Mouse (Mus musculus): ENCODE results near the gene Slc16a4. TPM values are rescaled to one million over a fixed set of nuclear protein-coding genes. Genes with fewer than 3 reads are reported as not detected.

Slc16a4 gene
- polyA plus RNA-seq, 1 experiment from 2014 or later: 3.1 TPM

DNA sequence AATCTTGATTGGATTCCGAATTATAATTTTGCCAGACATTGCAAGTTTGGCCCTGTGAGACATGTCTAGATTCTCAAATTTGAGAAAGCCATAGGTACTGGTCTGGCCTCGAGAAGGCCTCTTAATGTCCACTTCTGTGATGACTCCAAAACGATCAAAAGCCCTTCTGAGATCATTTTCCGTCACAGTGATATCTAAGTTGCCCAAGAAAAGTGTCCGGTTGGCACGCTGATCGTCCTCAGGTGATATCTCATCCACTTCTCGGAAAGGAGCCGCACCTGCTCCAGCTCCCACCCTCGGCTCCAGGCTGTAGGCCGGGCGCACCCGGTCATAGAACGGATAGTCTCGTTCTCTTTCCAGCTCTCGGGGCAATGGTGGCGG is 40.7 kb downstream of the Slc16a4 start:
- Histone ChIP-seq H3K36me3 (ENCODE audit: control insufficient read depth, insufficient read depth, low read length) (peaks cover 46% of the 10 kb centered on the region), H3K27me3 (ENCODE audit: control insufficient read depth, insufficient read depth, low read length) (no peaks in the 10 kb centered on the region), H3K9ac (ENCODE audit: low read length) (peak overlapping the region; percentile 98), H3K4me2 (ENCODE audit: low read length) (peak overlapping the region; percentile 98), H3K4me1 (ENCODE audit: control insufficient read depth in 2 of 2, insufficient read depth in 2 of 2, low read length in 2 of 2) (peaks cover 18 to 37% of the 10 kb centered on the region in 2 experiments), H3K9me3 (ENCODE audit: control insufficient read depth, low read length) (no peaks in the 10 kb centered on the region), H3K27ac (replicated peaks in 1 of 2; ENCODE audit: control insufficient read depth in 1 of 2, insufficient read depth in 1 of 2, low read depth in 2 of 2, low read length in 2 of 2) (peak overlapping the region; percentile 97 to 98; a peak in 2 of 4 replicates), H3K4me3 (ENCODE audit: control insufficient read depth in 1 of 2, insufficient read depth in 1 of 2, low read depth in 1 of 2, low read length in 2 of 2) (peak overlapping the region; percentile 95 to 99)
- no peak for ATAC-seq (ENCODE audit: insufficient number of reproducible peaks, insufficient read depth, low FRiP score, low read depth)
- WGBS: 14% methylated on average over 17 of the region's 17 CpGs

DNA sequence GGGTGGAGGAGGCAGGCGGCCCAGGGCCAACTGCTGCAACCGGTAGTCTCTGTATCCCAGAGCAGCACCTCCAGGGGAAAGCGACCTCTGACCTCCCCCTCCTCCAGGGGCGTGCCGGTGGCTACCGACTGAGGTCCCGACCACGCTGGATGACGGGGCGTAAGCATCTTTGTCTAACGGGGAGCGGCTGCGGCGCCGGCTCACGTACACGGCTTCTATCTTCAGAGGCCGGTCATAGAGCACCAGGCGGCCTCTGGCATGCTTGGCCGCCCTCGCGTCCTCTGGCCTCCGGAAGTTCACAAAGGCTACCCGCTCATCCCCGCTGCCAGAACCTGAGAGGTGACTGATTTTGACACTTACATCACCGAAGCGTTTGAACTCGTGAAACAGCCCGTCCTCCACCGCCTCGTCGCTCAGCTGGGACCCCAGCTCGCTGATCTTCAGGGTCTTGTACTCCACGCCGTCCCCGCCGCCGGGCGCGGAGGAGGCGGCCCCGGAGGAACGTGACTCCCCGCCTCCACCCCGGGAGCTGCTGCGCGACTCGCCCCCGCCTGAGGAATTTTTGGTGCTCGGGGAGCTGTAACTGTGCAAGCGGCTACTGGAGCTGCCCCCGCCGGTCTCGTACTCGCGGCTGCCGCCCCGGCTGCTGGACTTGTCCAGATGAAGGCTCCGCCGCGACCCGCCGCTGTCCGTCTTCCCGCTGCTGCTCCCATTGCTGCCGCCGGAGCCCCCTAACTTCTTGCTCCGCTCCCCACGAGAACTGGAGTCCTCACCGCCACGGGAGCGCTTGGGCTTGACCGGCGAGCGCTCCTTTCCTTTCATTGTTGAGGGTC is 41.3 kb downstream of the Slc16a4 start:
- peak overlapping the region; percentile 98 for H3K9ac ChIP-seq (ENCODE audit: low read length)
- peak; percentile 10; the same call in 1 of the 2 replicates for ATAC-seq (ENCODE audit: insufficient number of reproducible peaks, insufficient read depth, low FRiP score, low read depth)
- H3K36me3 ChIP-seq (ENCODE audit: control insufficient read depth, insufficient read depth, low read length): peaks cover 40% of the 10 kb centered on the region
- WGBS: under 1% methylated on average over 75 of the region's 75 CpGs
- no peaks in the 10 kb centered on the region for H3K27me3 ChIP-seq (ENCODE audit: control insufficient read depth, insufficient read depth, low read length)
- peak overlapping the region; percentile 98 for H3K4me2 ChIP-seq (ENCODE audit: low read length)
- no peaks in the 10 kb centered on the region for H3K9me3 ChIP-seq (ENCODE audit: control insufficient read depth, low read length)
- peak overlapping the region; percentile 95 to 99 for H3K4me3 ChIP-seq (ENCODE audit: control insufficient read depth in 1 of 2, insufficient read depth in 1 of 2, low read depth in 1 of 2, low read length in 2 of 2)
- peak overlapping the region; percentile 97 to 98 for H3K27ac ChIP-seq (replicated peaks in 1 of 2; ENCODE audit: control insufficient read depth in 1 of 2, insufficient read depth in 1 of 2, low read depth in 2 of 2, low read length in 2 of 2)
- peaks cover 18 to 37% of the 10 kb centered on the region in 2 experiments for H3K4me1 ChIP-seq (ENCODE audit: control insufficient read depth in 2 of 2, insufficient read depth in 2 of 2, low read length in 2 of 2)

DNA sequence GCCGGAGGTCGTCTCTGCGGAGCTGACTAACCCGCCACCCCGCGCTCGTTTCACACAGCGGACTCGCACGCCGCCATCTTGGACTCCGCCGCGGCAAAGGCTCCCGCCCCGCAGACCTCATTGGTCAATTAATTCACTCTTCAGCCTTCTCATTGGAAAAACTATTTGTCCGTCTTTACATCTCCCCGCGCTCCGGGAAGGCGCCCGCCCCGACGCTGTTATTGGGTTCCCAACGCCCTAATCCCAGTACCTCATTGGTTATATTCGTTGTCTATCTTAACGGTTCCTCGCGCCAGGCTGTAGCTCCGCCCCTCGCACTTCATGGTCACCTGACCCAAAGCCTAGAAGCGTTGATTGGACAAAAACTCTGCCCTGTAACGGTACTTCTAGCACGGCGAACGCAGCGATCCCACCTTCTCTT is 41.9 kb downstream of the Slc16a4 start:
- Histone ChIP-seq H3K27me3 (ENCODE audit: control insufficient read depth, insufficient read depth, low read length) (no peaks in the 10 kb centered on the region), H3K4me3 (ENCODE audit: control insufficient read depth in 1 of 2, insufficient read depth in 1 of 2, low read depth in 1 of 2, low read length in 2 of 2) (peak overlapping the region; percentile 95 to 99), H3K9me3 (ENCODE audit: control insufficient read depth, low read length) (no peaks in the 10 kb centered on the region), H3K27ac (replicated peaks in 1 of 2; ENCODE audit: control insufficient read depth in 1 of 2, insufficient read depth in 1 of 2, low read depth in 2 of 2, low read length in 2 of 2) (peak overlapping the region; percentile 97 to 99), H3K9ac (ENCODE audit: low read length) (peak overlapping the region; percentile 98), H3K4me2 (ENCODE audit: low read length) (peak overlapping the region; percentile 75; the same call in 1 of the 2 replicates), H3K4me1 (ENCODE audit: control insufficient read depth in 2 of 2, insufficient read depth in 2 of 2, low read length in 2 of 2) (peaks cover 18 to 37% of the 10 kb centered on the region in 2 experiments), H3K36me3 (ENCODE audit: control insufficient read depth, insufficient read depth, low read length) (peaks cover 36% of the 10 kb centered on the region)
- ATAC-seq (ENCODE audit: insufficient number of reproducible peaks, insufficient read depth, low FRiP score, low read depth): peak; percentile 95
- WGBS: 0% methylated on average over 37 of the region's 37 CpGs

DNA sequence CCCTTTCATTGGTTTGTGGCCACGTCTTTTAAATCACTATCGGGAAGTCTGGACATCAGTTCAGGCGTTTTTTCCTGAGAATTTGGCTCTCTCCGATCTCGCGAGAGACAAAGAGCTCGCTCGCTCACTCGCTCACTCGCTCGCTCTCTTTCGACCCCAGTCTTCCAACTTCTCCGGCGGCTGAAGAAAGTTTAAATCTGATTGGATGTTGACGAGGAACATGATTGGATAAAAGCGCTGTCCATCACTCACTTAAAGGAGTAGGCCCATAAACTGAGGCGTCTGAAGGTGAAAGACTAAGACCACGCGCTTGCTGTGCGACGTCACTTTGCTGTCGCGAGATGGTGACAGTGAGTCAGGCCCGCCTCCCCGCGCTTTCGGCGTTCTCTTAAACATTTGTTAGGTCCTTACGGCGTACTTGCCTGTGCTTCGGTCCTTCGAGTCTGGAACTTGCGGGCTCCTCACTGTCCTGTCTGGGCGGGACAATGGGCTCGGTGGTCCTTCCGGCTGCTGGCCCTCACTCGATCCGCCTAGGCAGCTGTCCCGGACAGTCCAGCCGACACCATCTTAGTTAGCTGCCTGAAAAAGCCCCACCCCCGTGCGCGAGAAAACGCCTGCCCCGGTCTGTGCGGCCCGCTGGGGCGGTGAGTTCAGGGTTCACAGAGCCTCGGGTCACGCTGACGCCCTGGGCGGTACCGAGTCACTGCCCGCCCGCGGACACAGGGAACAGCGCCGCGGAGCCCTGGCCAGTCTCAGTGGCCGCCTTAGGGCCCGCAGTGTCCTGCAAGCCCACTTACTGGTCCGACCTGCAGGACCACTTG is 42.6 kb downstream of the Slc16a4 start, which contains the start of gene Rbm15:
TSS of gene Rbm15 (minus strand) at position 293 of the 821 bp plus-strand sequence.
- peak within 1 kb of the TSS; percentile 97 to 99 for H3K27ac ChIP-seq (replicated peaks in 1 of 2; ENCODE audit: control insufficient read depth in 1 of 2, insufficient read depth in 1 of 2, low read depth in 2 of 2, low read length in 2 of 2)

DNA sequence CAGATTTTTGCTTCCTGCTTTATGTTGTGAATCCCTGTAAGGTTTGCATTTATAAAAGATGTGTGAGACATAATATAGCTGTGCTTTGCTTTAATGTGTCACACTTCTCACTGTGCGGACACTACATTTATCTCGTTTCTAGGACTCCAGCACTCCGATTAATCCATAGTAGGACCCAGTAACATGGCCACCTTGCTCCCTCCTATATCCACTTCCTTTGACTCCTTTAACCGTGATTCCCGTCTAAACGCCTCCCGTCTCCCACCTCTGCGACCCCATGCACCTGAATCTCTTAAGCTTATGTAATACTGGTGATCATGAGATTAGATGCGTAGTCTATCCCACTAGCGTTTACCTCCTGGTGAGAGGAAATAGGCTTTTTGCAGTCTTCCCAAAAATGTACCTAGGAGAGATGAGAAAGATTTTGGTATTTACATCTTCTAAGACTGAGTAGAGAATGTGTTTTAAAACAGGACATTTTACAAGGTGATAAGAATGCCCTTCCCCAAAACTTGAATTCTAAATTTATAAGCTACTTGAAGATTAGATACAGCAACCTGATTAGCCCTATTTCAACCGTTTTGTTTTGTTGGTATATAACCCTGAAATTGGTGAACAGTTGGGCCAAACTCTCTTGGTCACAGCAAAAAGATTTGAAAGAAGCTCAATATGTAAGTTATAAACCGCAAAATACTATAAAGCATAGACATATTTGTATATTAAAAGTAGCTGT is 43.3 kb downstream of the Slc16a4 start:
- H3K36me3 ChIP-seq (ENCODE audit: control insufficient read depth, insufficient read depth, low read length): peaks cover 23% of the 10 kb centered on the region
- H3K4me2 ChIP-seq (ENCODE audit: low read length): peak overlapping the region; percentile 75
- peaks cover 18 to 27% of the 10 kb centered on the region in 2 experiments for H3K4me1 ChIP-seq (ENCODE audit: control insufficient read depth in 2 of 2, insufficient read depth in 2 of 2, low read length in 2 of 2)
- peak overlapping the region; percentile 87 for H3K9ac ChIP-seq (ENCODE audit: low read length)
- H3K27ac ChIP-seq (replicated peaks in 1 of 2; ENCODE audit: control insufficient read depth in 1 of 2, insufficient read depth in 1 of 2, low read depth in 2 of 2, low read length in 2 of 2): peak overlapping the region; percentile 97 to 99
- no peaks in the 10 kb centered on the region for H3K27me3 ChIP-seq (ENCODE audit: control insufficient read depth, insufficient read depth, low read length)
- ATAC-seq (ENCODE audit: insufficient number of reproducible peaks, insufficient read depth, low FRiP score, low read depth): no peak
- H3K9me3 ChIP-seq (ENCODE audit: control insufficient read depth, low read length): no peaks in the 10 kb centered on the region
- peak overlapping the region; percentile 84 to 99 for H3K4me3 ChIP-seq (ENCODE audit: control insufficient read depth in 1 of 2, insufficient read depth in 1 of 2, low read depth in 1 of 2, low read length in 2 of 2)
- WGBS: 10% methylated on average over 12 of the region's 12 CpGs

More for the DNA sequence above, 42.6 kb downstream of the Slc16a4 start, which contains the start of gene Rbm15:
- Histone ChIP-seq H3K36me3 (ENCODE audit: control insufficient read depth, insufficient read depth, low read length) (peaks cover 30% of the 10 kb centered on the region), H3K4me3 (ENCODE audit: control insufficient read depth in 1 of 2, insufficient read depth in 1 of 2, low read depth in 1 of 2, low read length in 2 of 2) (peak within 1 kb of the TSS; percentile 95 to 99), H3K4me2 (ENCODE audit: low read length) (peak within 1 kb of the TSS; percentile 98), H3K27me3 (ENCODE audit: control insufficient read depth, insufficient read depth, low read length) (no peaks in the 10 kb centered on the region), H3K9me3 (ENCODE audit: control insufficient read depth, low read length) (no peaks in the 10 kb centered on the region), H3K9ac (ENCODE audit: low read length) (peak within 1 kb of the TSS; percentile 98), H3K4me1 (ENCODE audit: control insufficient read depth in 2 of 2, insufficient read depth in 2 of 2, low read length in 2 of 2) (peaks cover 18 to 35% of the 10 kb centered on the region in 2 experiments)
- peak; percentile 92 for ATAC-seq (ENCODE audit: insufficient number of reproducible peaks, insufficient read depth, low FRiP score, low read depth)
- WGBS: under 1% methylated on average over 62 of the region's 62 CpGs

DNA sequence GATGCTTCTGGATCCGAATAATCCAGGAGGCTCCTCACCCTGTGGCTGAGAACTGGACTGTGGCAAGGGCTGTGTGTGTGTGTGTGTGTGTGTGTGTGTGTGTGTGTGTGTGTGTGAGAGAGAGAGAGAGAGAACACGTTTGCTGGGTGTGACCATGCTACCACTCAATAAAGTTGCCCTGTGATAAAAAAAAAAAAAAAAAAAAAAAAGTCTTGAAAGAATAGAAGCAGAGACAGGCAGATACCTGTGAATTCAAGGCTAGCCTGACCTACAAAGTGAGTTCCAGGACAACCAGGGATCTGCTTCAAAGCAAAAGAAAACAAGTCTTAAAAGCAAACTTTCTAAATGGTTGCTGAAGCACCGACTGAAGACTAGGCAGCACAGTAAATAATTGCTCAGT is 52.9 kb downstream of the Slc16a4 start:
- H3K9me3 ChIP-seq (ENCODE audit: control insufficient read depth, low read length): no peaks in the 10 kb centered on the region
- no peak for ATAC-seq (ENCODE audit: insufficient number of reproducible peaks, insufficient read depth, low FRiP score, low read depth)
- H3K4me2 ChIP-seq (ENCODE audit: low read length): no peak overlapping the region
- no peak overlapping the region for H3K9ac ChIP-seq (ENCODE audit: low read length)
- H3K4me3 ChIP-seq (ENCODE audit: control insufficient read depth in 1 of 2, insufficient read depth in 1 of 2, low read depth in 1 of 2, low read length in 2 of 2): no peak overlapping the region
- no peaks in the 10 kb centered on the region for H3K27me3 ChIP-seq (ENCODE audit: control insufficient read depth, insufficient read depth, low read length)
- H3K27ac ChIP-seq (replicated peaks in 1 of 2; ENCODE audit: control insufficient read depth in 1 of 2, insufficient read depth in 1 of 2, low read depth in 2 of 2, low read length in 2 of 2): no peak overlapping the region
- WGBS: 55% methylated on average over 3 of the region's 3 CpGs
- H3K36me3 ChIP-seq (ENCODE audit: control insufficient read depth, insufficient read depth, low read length): no peaks in the 10 kb centered on the region
- no peaks in the 10 kb centered on the region for H3K4me1 ChIP-seq (ENCODE audit: control insufficient read depth in 2 of 2, insufficient read depth in 2 of 2, low read length in 2 of 2)

Measured in heart, embryonic 14.5 days (tissue).